Mouse (Mus musculus): ENCODE results near the gene Cct5. TPM values are rescaled to one million over a fixed set of nuclear protein-coding genes. Genes with fewer than 3 reads are reported as not detected.

Gene Cct5
- total and polyA plus RNA-seq, 3 experiments: 396 to 1,184 (median 798) TPM

DNA sequence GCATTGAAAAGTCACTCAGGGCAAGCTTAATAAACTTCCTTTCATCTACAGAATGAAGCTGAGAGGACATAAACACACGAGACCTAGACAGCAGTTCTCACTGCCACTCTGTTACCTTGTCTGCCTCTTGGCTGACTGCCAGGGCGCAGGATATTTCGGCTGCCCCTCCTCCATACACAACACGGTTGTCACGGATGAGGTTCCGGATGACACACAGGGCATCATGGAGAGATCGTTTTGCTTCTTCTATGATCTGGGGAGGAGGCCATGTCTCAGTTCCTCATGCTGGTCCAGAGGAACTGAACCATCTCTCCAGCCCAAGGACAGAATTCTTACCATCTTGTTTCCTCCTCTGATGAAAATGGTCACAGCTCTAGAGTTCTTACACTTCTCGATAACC lies 9.1 kb downstream of the Cct5 start:
- H3K36me3 ChIP-seq (ENCODE audit: control insufficient read depth in 1 of 2, insufficient read depth in 2 of 2, low read length in 2 of 2): peaks cover 1 to 52% of the 10 kb centered on the region in 2 experiments

DNA sequence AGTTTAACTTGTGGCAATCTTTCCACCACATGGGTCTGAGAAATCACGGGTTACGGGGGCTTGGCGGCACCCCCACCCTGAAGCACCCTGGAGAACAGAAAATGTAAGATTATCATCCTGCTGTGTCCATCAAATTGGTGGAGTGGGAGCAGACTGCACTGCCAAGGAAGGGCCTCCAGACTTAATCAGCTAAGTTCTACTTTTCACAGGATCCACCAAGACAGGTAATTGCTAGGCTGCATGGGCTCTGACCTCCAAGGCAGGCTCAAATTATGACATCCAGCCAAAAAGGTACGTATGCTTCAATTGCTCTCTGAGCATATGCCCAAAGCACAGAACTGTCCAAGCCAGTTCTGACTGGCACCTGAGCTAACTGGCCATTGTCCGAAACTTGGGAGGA lies 11.4 kb downstream of the Cct5 start:
- DNase-seq (ENCODE audit: low read depth, low spot score): no peak
- H3K27me3 ChIP-seq (ENCODE audit: control insufficient read depth in 1 of 2, insufficient read depth in 2 of 2, low read length in 2 of 2): no peaks in the 10 kb centered on the region
- H3K9ac ChIP-seq (ENCODE audit: control insufficient read depth, low read depth, low read length, poor library complexity, severe bottlenecking): no peak overlapping the region
- no peaks in the 10 kb centered on the region for H3K79me2 ChIP-seq (ENCODE audit: control insufficient read depth, insufficient read depth, low read length, poor library complexity)
- no peak overlapping the region for H3K27ac ChIP-seq (ENCODE audit: control insufficient read depth, low read depth, low read length)
- no peaks in the 10 kb centered on the region for H3K9me3 ChIP-seq (replicated peaks; ENCODE audit: insufficient read depth, low read length)
- TF ChIP-seq ZNF384 (IDR thresholded peaks at IDR 0.05; ENCODE audit: low read depth, low read length) (no peak), POLR2A (IDR thresholded peaks at IDR 0.05; ENCODE audit: control insufficient read depth in 1 of 2, insufficient read depth in 1 of 2, low read depth in 1 of 2, low read length in 2 of 2, poor library complexity in 1 of 2) (peak in 1 of 2 experiments; percentile 17; a peak in 1 of 4 replicates)
- H3K4me1 ChIP-seq (ENCODE audit: control insufficient read depth in 1 of 2, insufficient read depth in 2 of 2, low read length in 2 of 2): peaks cover 2 to 16% of the 10 kb centered on the region in 2 experiments
- peaks cover 14 to 31% of the 10 kb centered on the region in 2 experiments for H3K36me3 ChIP-seq (ENCODE audit: control insufficient read depth in 1 of 2, insufficient read depth in 2 of 2, low read length in 2 of 2)
- no peak overlapping the region for H3K4me3 ChIP-seq (ENCODE audit: control insufficient read depth in 1 of 2, insufficient read depth in 1 of 2, low read depth in 2 of 2, low read length in 2 of 2)

More for the DNA sequence above, 9.1 kb downstream of the Cct5 start:
- Histone ChIP-seq H3K9ac (ENCODE audit: control insufficient read depth, low read depth, low read length, poor library complexity, severe bottlenecking) (no peak overlapping the region), H3K4me1 (ENCODE audit: control insufficient read depth in 1 of 2, insufficient read depth in 2 of 2, low read length in 2 of 2) (no peaks in the 10 kb centered on the region; a peak in 1 of 4 replicates), H3K79me2 (ENCODE audit: control insufficient read depth, insufficient read depth, low read length, poor library complexity) (peaks cover 7% of the 10 kb centered on the region), H3K9me3 (replicated peaks; ENCODE audit: insufficient read depth, low read length) (no peaks in the 10 kb centered on the region), H3K27ac (ENCODE audit: control insufficient read depth, low read depth, low read length) (no peak overlapping the region), H3K4me3 (ENCODE audit: control insufficient read depth in 1 of 2, insufficient read depth in 1 of 2, low read depth in 2 of 2, low read length in 2 of 2) (no peak overlapping the region), H3K27me3 (ENCODE audit: control insufficient read depth in 1 of 2, insufficient read depth in 2 of 2, low read length in 2 of 2) (no peaks in the 10 kb centered on the region)
- TF ChIP-seq RCOR1 (IDR thresholded peaks at IDR 0.05; ENCODE audit: low read depth, low read length) (no peak), USF1 (IDR thresholded peaks at IDR 0.05; ENCODE audit: low read depth, low read length) (no peak), NELFE (IDR thresholded peaks at IDR 0.05; ENCODE audit: low read depth, low read length) (no peak), BHLHE40 (IDR thresholded peaks at IDR 0.05; ENCODE audit: borderline replicate concordance, low read depth, low read length) (no peak), TBP (IDR thresholded peaks at IDR 0.05; ENCODE audit: low read depth, low read length) (no peak), SIN3A (IDR thresholded peaks at IDR 0.05; ENCODE audit: low read length) (no peak), EP300 (IDR thresholded peaks at IDR 0.05; ENCODE audit: low read depth in 1 of 2, low read length in 2 of 2) (no peak), MAFK (IDR thresholded peaks at IDR 0.05; ENCODE audit: borderline replicate concordance, low read depth, low read length) (no peak), CHD2 (IDR thresholded peaks at IDR 0.05; ENCODE audit: low read length) (no peak), USF2 (IDR thresholded peaks at IDR 0.05; ENCODE audit: borderline replicate concordance in 1 of 2, insufficient read depth in 1 of 2, low read depth in 1 of 2, low read length in 2 of 2) (no peak), ETS1 (IDR thresholded peaks at IDR 0.05; ENCODE audit: low read depth, low read length) (no peak), MYC (IDR thresholded peaks at IDR 0.05; ENCODE audit: low read depth, low read length) (no peak)
- DNase-seq (ENCODE audit: low read depth, low spot score): no peak

DNA sequence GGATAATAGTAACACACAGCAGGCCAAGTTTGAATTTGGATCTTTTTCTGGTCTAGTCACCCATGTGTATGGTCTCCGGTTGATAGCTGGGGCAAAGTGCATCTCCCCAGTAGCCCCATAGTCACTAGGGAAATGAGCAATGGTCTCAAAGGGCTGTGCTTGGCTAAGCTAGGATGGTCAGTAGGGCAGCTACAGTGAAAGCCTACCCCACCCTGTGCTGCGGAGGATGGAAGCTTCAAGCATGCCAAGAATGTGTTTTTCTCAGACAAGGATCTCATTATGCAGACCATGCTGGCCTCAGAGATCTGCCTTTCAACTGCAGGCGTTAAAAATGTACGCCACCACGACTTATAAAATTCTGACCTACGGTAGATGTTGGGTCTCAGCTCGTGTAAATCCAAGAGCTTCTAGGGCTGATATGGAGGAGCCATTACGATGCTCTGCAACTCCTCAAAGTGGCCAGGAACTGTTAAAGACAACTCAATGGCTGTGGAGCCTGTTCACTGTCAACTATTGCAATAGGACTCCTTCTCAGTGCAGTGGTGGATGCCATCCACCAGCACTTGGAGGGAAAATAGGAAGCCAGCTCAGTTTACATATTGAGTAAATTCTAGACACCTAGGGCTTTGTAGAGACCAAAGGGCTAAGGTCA lies 12.5 kb downstream of the Cct5 start:
- no peaks in the 10 kb centered on the region for H3K9me3 ChIP-seq (replicated peaks; ENCODE audit: insufficient read depth, low read length)
- no peak overlapping the region for H3K27ac ChIP-seq (ENCODE audit: control insufficient read depth, low read depth, low read length)
- H3K27me3 ChIP-seq (ENCODE audit: control insufficient read depth in 1 of 2, insufficient read depth in 2 of 2, low read length in 2 of 2): no peaks in the 10 kb centered on the region
- TF ChIP-seq BHLHE40 (IDR thresholded peaks at IDR 0.05; ENCODE audit: borderline replicate concordance, low read depth, low read length) (no peak), E2F4 (IDR thresholded peaks at IDR 0.05; ENCODE audit: borderline replicate concordance, low read depth, low read length) (no peak), JUND (IDR thresholded peaks at IDR 0.05; ENCODE audit: low read depth, low read length) (no peak), USF1 (IDR thresholded peaks at IDR 0.05; ENCODE audit: low read depth, low read length) (no peak), POLR2A (IDR thresholded peaks at IDR 0.05; ENCODE audit: control insufficient read depth in 1 of 2, insufficient read depth in 1 of 2, low read depth in 1 of 2, low read length in 2 of 2, poor library complexity in 1 of 2) (peak in 1 of 2 experiments; percentile 52; a peak in 1 of 4 replicates), POLR2AphosphoS2 (IDR thresholded peaks at IDR 0.05; ENCODE audit: low read length) (peak; percentile 64), MYB (IDR thresholded peaks at IDR 0.05; ENCODE audit: low read depth, low read length) (peak; percentile 44; the same call in 1 of the 2 replicates), ZMIZ1 (IDR thresholded peaks at IDR 0.05; ENCODE audit: low read depth, low read length) (no peak)
- no peak overlapping the region for H3K4me3 ChIP-seq (ENCODE audit: control insufficient read depth in 1 of 2, insufficient read depth in 1 of 2, low read depth in 2 of 2, low read length in 2 of 2)
- H3K79me2 ChIP-seq (ENCODE audit: control insufficient read depth, insufficient read depth, low read length, poor library complexity): no peaks in the 10 kb centered on the region
- no peak for DNase-seq (ENCODE audit: low read depth, low spot score)
- no peak overlapping the region for H3K9ac ChIP-seq (ENCODE audit: control insufficient read depth, low read depth, low read length, poor library complexity, severe bottlenecking)
- peaks cover 14 to 26% of the 10 kb centered on the region in 2 experiments for H3K36me3 ChIP-seq (ENCODE audit: control insufficient read depth in 1 of 2, insufficient read depth in 2 of 2, low read length in 2 of 2)
- peaks cover 2 to 20% of the 10 kb centered on the region in 2 experiments for H3K4me1 ChIP-seq (ENCODE audit: control insufficient read depth in 1 of 2, insufficient read depth in 2 of 2, low read length in 2 of 2)

Data from MEL (cell line).